Mouse (Mus musculus) intestine, postnatal 0 days (tissue): ENCODE results near the gene Decr2. TPM values are rescaled to one million over a fixed set of nuclear protein-coding genes. Genes with fewer than 3 reads are reported as not detected.

Experiments used
- ATAC-seq: fragments of 200-750 bp; cut with Nextera tagmentation; 2 replicates; pipeline ENCODE4 v1.8.0; 2017; ENCODE audit warnings: mild to moderate bottlenecking, moderate TSS enrichment, moderate library complexity
- H3K27ac ChIP-seq: fragments of 300-500 bp; sonication (generic); 2 replicates; pipeline ENCODE4 v1.5.1; 2014; ENCODE audit warnings: mild to moderate bottlenecking, low read depth, low read length, moderate library complexity
- H3K27me3 ChIP-seq: fragments of 300-500 bp; sonication (generic); replicated peaks from 2 replicates; pipeline ENCODE4 v1.6.1; 2014; ENCODE audit warnings: low read length, mixed read lengths; ENCODE audit not compliant: control insufficient read depth, insufficient read depth
- H3K36me3 ChIP-seq: fragments of 300-500 bp; sonication (generic); 2 replicates; pipeline ENCODE4 v1.6.1; 2014; ENCODE audit warnings: mild to moderate bottlenecking, moderate library complexity; ENCODE audit not compliant: control insufficient read depth, insufficient read depth
- H3K4me1 ChIP-seq: fragments of 300-500 bp; sonication (generic); replicated peaks from 2 replicates; pipeline ENCODE4 v1.6.1; 2014; ENCODE audit warnings: antibody characterized with exemption, low read length, mixed read lengths; ENCODE audit not compliant: control insufficient read depth, insufficient read depth
- H3K4me2 ChIP-seq: fragments of 300-500 bp; sonication (generic); replicated peaks from 2 replicates; pipeline ENCODE4 v1.6.1; 2014; ENCODE audit warnings: low read depth, mild to moderate bottlenecking, moderate library complexity
- H3K4me3 ChIP-seq: fragments of 300-500 bp; sonication (generic); 2 replicates; pipeline ENCODE4 v1.5.1; 2014; ENCODE audit warnings: low read depth, low read length
- H3K9ac ChIP-seq: fragments of 300-500 bp; sonication (generic); 2 replicates; pipeline ENCODE4 v1.6.1; 2014; ENCODE audit warnings: mild to moderate bottlenecking, low read depth, low read length
- H3K9me3 ChIP-seq: fragments of 300-500 bp; sonication (generic); 2 replicates; pipeline ENCODE4 v1.6.1; 2016; ENCODE audit warnings: mixed run types; ENCODE audit not compliant: control insufficient read depth
- CTCF ChIP-seq: sonication (generic); IDR thresholded peaks from 2 replicates; pipeline ENCODE4 v1.5.1; 2016; ENCODE audit warnings: low read depth, mild to moderate bottlenecking, control low read depth, antibody characterized with exemption, moderate library complexity
- WGBS: fragments of 180-500 bp; shearing (Covaris S2); extraction: QIAGEN DNeasy Blood & Tissue Kit; methylation state at CpG from one replicate; pipeline ENCODE4 v1.1.7; 2014; 5-methylcytosine and 5-hydroxymethylcytosine counted together
- polyA plus RNA-seq: library from polyadenylated mRNA; unstranded; fragments of >200 nt; fragmentation: Nextera tagmentation; extraction: Ambion mirVana; gene quantifications from 2 replicates; pipeline ENCODE4 v1.2.1, GENCODE M21; 2015

Gene Decr2
- polyA plus RNA-seq, 1 experiment from 2014 or later = 37.4 TPM

DNA sequence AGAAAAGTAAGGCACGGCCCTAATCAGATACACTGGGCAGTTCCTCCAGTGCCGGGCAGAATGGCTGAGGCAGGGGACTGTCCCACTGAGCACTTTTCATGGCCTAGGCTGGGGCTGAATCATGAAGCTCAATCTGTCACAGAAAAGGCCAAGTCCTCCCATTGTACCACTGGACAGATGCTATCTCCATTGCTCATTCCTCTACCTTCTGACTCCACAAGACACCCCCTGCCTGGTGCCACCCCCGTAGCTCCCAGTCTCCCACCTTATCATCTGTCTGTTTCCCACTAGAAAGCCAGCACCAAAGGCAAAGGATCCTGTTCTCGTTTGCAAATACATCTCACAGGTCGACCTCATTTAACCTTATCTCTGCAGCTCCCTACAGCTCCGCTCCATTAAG lies 58.1 kb downstream of the Decr2 start:
- H3K27me3 ChIP-seq = no peaks in the 10 kb centered on the region
- H3K36me3 ChIP-seq = peaks cover 4% of the 10 kb centered on the region; the same call in 1 of the 2 replicates
- H3K9ac ChIP-seq = no peak overlapping the region
- no peak for TF ChIP-seq CTCF
- no peak for ATAC-seq
- H3K9me3 ChIP-seq = no peaks in the 10 kb centered on the region
- no peak overlapping the region for H3K4me2 ChIP-seq
- H3K4me1 ChIP-seq = no peaks in the 10 kb centered on the region
- WGBS = 82% methylated on average over 6 of the region's 6 CpGs
- no peak overlapping the region for H3K27ac ChIP-seq
- no peak overlapping the region for H3K4me3 ChIP-seq

DNA sequence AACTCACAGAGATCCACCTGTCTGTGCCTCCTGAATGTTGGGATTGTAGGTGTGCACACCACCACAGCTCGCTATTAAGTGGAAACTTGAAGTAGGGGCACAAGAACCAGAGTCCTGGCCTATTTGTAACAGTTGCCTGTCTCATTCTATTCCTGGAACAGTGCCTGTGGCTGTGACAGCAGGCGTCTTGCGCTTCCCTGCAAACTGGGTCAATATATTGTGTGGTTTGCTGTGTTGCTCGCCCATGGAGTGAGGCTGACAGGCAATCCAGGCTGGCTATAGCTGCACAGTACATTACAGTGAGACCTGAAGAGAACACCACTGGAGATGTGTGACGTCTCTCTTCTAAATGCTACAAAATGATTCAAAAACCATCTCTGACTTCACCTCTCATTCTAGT lies 58.6 kb downstream of the Decr2 start:
- H3K27ac ChIP-seq = no peak overlapping the region
- no peak overlapping the region for H3K9ac ChIP-seq
- H3K9me3 ChIP-seq = no peaks in the 10 kb centered on the region
- TF ChIP-seq CTCF = no peak
- no peak overlapping the region for H3K4me2 ChIP-seq
- WGBS = 96% methylated on average over 5 of the region's 5 CpGs
- H3K4me1 ChIP-seq = no peaks in the 10 kb centered on the region
- no peak overlapping the region for H3K4me3 ChIP-seq
- ATAC-seq = no peak
- no peaks in the 10 kb centered on the region for H3K27me3 ChIP-seq
- H3K36me3 ChIP-seq = peaks cover 4% of the 10 kb centered on the region; the same call in 1 of the 2 replicates

Other genes with a start within 250 kb of the Decr2 start
- 0.54 and 0.90 TPM in 2 replicates for gene Gm20683, start 248.6 kb downstream of the Decr2 start, polyA plus RNA-seq
- 18.1 and 20.4 TPM in 2 replicates for gene Rhot2, start 245.5 kb downstream of the Decr2 start, polyA plus RNA-seq
- 2.5 and 2.9 TPM in 2 replicates for gene Wdr90, start 228.8 kb downstream of the Decr2 start, polyA plus RNA-seq
- 51.0 and 55.9 TPM in 2 replicates for gene Mcrip2, start 221.6 kb downstream of the Decr2 start, polyA plus RNA-seq
- gene Mettl26, start 215.3 kb downstream of the Decr2 start, polyA plus RNA-seq = 46.6 and 51.7 TPM in 2 replicates
- 0.14 and 0.27 TPM in 2 replicates for gene Wfikkn1, start 209.5 kb downstream of the Decr2 start, polyA plus RNA-seq
- 15.8 and 16.9 TPM in 2 replicates for gene Rab40c, start 170.6 kb downstream of the Decr2 start, polyA plus RNA-seq
- gene Pigq, start 145.4 kb downstream of the Decr2 start, polyA plus RNA-seq = 34.9 and 37.2 TPM in 2 replicates
- not detected in 2 replicates for gene Nhlrc4, start 145.4 kb downstream of the Decr2 start, polyA plus RNA-seq
- gene A930017K11Rik, start 137.8 kb downstream of the Decr2 start, polyA plus RNA-seq = 0.05 and 0.09 TPM in 2 replicates
- gene Capn15, start 104.5 kb downstream of the Decr2 start, polyA plus RNA-seq = 29.5 and 37.4 TPM in 2 replicates
- gene Rab11fip3, start 20.8 kb downstream of the Decr2 start, polyA plus RNA-seq = 32.3 and 37.5 TPM in 2 replicates
- 18.5 and 20.4 TPM in 2 replicates for gene Nme4, start 5.3 kb upstream of the Decr2 start, polyA plus RNA-seq
- gene Tmem8, start 23.0 kb upstream of the Decr2 start, polyA plus RNA-seq = 26.5 TPM in 2 replicates
- 142 and 143 TPM in 2 replicates for gene Mrpl28, start 33.2 kb upstream of the Decr2 start, polyA plus RNA-seq
- gene Axin1, start 48.4 kb upstream of the Decr2 start, polyA plus RNA-seq = 9.3 and 9.6 TPM in 2 replicates
- gene Pdia2, start 108.8 kb upstream of the Decr2 start, polyA plus RNA-seq = 9.9 and 16.3 TPM in 2 replicates
- gene Rgs11, start 112.6 kb upstream of the Decr2 start, polyA plus RNA-seq = 1.1 and 1.2 TPM in 2 replicates
- gene Arhgdig, start 117.4 kb upstream of the Decr2 start, polyA plus RNA-seq = 10.5 and 11.7 TPM in 2 replicates
- 113 and 116 TPM in 2 replicates for gene Fam234a, start 153.9 kb upstream of the Decr2 start, polyA plus RNA-seq
- 28.1 and 32.7 TPM in 2 replicates for gene Luc7l, start 162.6 kb upstream of the Decr2 start, polyA plus RNA-seq